Mouse (Mus musculus) liver, embryonic 14.5 days (tissue): ENCODE data around the gene Lrrc49. TPM values are rescaled to one million over a fixed set of nuclear protein-coding genes. Genes with fewer than 3 reads are reported as not detected.
A peak's percentile ranks its signal among the peaks of the same experiment; 100 is the strongest.

Experiments used
- ATAC-seq: fragments of 200-750 bp; cut with Nextera tagmentation; 2 replicates; pipeline ENCODE4 v1.8.0; 2017; ENCODE audit warnings: moderate number of reproducible peaks, mild to moderate bottlenecking, moderate library complexity; ENCODE audit not compliant: insufficient read depth
- DNase-seq, 3 experiments: peaks; one replicate each; pipeline ENCODE4 v3.0.0-alpha.2; 2012 to 2013; ENCODE audit warnings: low read depth in 3 of 3, low spot score in 3 of 3
- H3K27ac ChIP-seq: fragments of 300-500 bp; sonication (generic); 2 replicates; pipeline ENCODE4 v1.5.1; 2014; ENCODE audit warnings: moderate library complexity, mild to moderate bottlenecking, control low read depth, inconsistent platforms
- H3K27me3 ChIP-seq: fragments of 300-500 bp; sonication (generic); 2 replicates; pipeline ENCODE4 v1.6.1; 2014; ENCODE audit warnings: mild to moderate bottlenecking, low read length, moderate library complexity; ENCODE audit not compliant: control insufficient read depth, insufficient read depth
- H3K36me3 ChIP-seq: fragments of 300-500 bp; sonication (generic); replicated peaks from 2 replicates; pipeline ENCODE4 v1.6.1; 2014; ENCODE audit warnings: low read depth; ENCODE audit not compliant: control insufficient read depth, insufficient read depth
- H3K4me1 ChIP-seq, 2 experiments: fragments of 200-500 bp in 1 of 2; fragments of 300-500 bp in 1 of 2; sonication (generic) in 1 of 2; replicated peaks; 2 replicates each; pipeline ENCODE4 v1.6.1; 2012 to 2014; ENCODE audit warnings: antibody characterized with exemption in 1 of 2, inconsistent platforms in 1 of 2, low read length in 1 of 2; ENCODE audit not compliant: control insufficient read depth in 2 of 2, insufficient read depth in 2 of 2
- H3K4me2 ChIP-seq: fragments of 300-500 bp; sonication (generic); 2 replicates; pipeline ENCODE4 v1.6.1; 2014; ENCODE audit warnings: low read depth, mild to moderate bottlenecking, control low read depth, moderate library complexity
- H3K4me3 ChIP-seq, 2 experiments: fragments of 200-500 bp in 1 of 2; fragments of 300-500 bp in 1 of 2; sonication (generic) in 1 of 2; 2 replicates each; pipeline ENCODE4 v1.5.1; 2012 to 2014; ENCODE audit warnings: low read depth in 2 of 2, low read length in 2 of 2, mild to moderate bottlenecking in 2 of 2, control low read depth in 1 of 2, inconsistent platforms in 1 of 2, moderate library complexity in 1 of 2; ENCODE audit not compliant: insufficient read depth in 1 of 2
- H3K9ac ChIP-seq: fragments of 300-500 bp; sonication (generic); replicated peaks from 2 replicates; pipeline ENCODE4 v1.6.1; 2014; ENCODE audit warnings: mild to moderate bottlenecking, control low read depth, moderate library complexity
- H3K9me3 ChIP-seq: fragments of 300-500 bp; sonication (generic); 2 replicates; pipeline ENCODE4 v1.6.1; 2016; ENCODE audit warnings: low read length, mixed read lengths; ENCODE audit not compliant: control insufficient read depth
- CTCF ChIP-seq: IDR thresholded peaks from 2 replicates; pipeline ENCODE4 v1.5.1; 2016; ENCODE audit warnings: antibody characterized with exemption, low read depth, control low read depth
- EP300 ChIP-seq: IDR thresholded peaks from 2 replicates; pipeline ENCODE4 v1.6.1; 2016; ENCODE audit warnings: antibody characterized with exemption, low read depth
- WGBS: fragments of 180-500 bp; shearing (Covaris S2); extraction: QIAGEN DNeasy Blood & Tissue Kit; methylation state at CpG from one replicate; pipeline ENCODE4 v1.1.7; 2014; ENCODE audit not compliant: insufficient replicate concordance; 5-methylcytosine and 5-hydroxymethylcytosine counted together
- polyA plus RNA-seq, 2 experiments: library from polyadenylated mRNA; depleted of rRNA in 1 of 2; stranded (reverse) in 1 of 2; unstranded in 1 of 2; fragments of >200 nt; fragmentation: Nextera tagmentation in 1 of 2; extraction: Ambion mirVana in 1 of 2; gene quantifications; 2 replicates each; pipeline versions ENCODE4 v1.2.1 to v1.2.3; 2012 to 2014

The Lrrc49 gene
- polyA plus RNA-seq, 2 experiments = 0.54 to 0.72 TPM

DNA sequence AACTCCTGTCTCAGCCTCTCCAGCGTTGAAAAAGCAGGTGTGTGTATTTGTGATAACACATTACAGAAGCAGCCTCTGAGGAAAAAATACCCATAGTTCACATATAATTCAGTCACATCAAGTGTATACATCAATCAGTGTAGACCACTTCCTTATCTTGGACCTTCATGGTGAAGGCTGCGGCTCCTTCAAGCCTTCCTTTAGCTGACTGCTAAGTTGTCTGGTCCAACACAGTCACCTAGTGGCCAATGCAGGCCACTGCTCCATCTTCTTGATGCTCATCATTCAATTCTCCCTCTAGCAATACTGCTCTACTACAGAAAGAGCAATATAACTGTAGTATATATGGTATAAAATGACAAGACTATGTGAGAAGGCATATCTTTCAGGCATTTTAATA, 88.5 kb downstream of the Lrrc49 start:
- Histone ChIP-seq H3K27me3 (no peaks in the 10 kb centered on the region), H3K9me3 (no peaks in the 10 kb centered on the region), H3K4me3 (no peak overlapping the region), H3K4me2 (no peak overlapping the region), H3K27ac (no peak overlapping the region), H3K36me3 (no peaks in the 10 kb centered on the region), H3K9ac (no peak overlapping the region), H3K4me1 (no peaks in the 10 kb centered on the region)
- no peak for DNase-seq
- WGBS = 16% methylated on average over 2 of the region's 2 CpGs
- TF ChIP-seq CTCF = peak; percentile 63
- TF ChIP-seq EP300 = no peak
- ATAC-seq = no peak

DNA sequence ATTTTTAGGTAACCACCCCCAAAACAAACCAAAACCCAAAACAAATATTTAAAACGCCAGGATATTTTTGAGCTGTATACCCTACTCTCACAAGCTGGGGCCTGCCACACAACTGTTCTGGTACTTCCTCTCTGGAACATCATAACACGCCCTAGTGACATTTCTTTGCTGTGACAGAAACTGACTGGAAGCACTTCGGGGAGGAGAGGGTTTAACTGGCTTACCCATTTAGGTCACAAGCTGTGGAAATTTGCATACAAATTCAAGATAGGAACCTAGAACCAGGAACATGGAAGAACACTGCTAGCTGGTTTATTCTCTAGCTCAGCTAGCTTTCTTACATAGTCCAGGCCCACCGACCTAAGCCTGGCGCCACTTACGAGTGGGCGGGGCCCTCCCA, 92.6 kb downstream of the Lrrc49 start:
- WGBS = 50% methylated on average over 7 of the region's 7 CpGs
- no peak for TF ChIP-seq EP300
- no peak for TF ChIP-seq CTCF
- H3K9ac ChIP-seq = no peak overlapping the region
- H3K27ac ChIP-seq = no peak overlapping the region
- no peak overlapping the region for H3K4me3 ChIP-seq
- no peak for DNase-seq
- H3K27me3 ChIP-seq = no peaks in the 10 kb centered on the region
- H3K4me2 ChIP-seq = no peak overlapping the region
- H3K36me3 ChIP-seq = no peaks in the 10 kb centered on the region
- ATAC-seq = no peak
- no peaks in the 10 kb centered on the region for H3K9me3 ChIP-seq
- H3K4me1 ChIP-seq = no peaks in the 10 kb centered on the region

DNA sequence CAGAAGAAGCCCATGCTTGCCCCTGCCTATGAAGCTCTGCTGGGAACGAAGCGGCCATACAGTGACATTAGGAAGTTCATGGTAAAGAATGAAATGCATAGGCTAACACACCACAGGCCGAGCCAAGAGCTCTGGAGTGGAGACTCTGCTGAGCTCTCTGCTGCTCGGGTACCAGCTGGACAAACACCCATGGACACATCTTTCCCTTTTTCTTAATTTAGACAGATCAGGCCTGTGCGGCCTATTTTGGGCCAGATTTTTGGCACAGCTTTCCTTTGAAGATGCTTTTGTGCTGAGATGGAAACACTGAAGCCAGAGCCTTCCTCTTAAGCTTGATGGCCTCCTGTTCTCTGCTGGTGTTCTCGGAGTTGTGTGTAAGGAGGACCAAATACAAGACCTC, 95.0 kb downstream of the Lrrc49 start:
- no peak overlapping the region for H3K4me3 ChIP-seq
- no peaks in the 10 kb centered on the region for H3K27me3 ChIP-seq
- TF ChIP-seq CTCF (no peak), EP300 (no peak)
- no peak for ATAC-seq
- no peak overlapping the region for H3K9ac ChIP-seq
- DNase-seq = no peak
- no peaks in the 10 kb centered on the region for H3K4me1 ChIP-seq
- WGBS = 64% methylated on average over 6 of the region's 6 CpGs
- no peaks in the 10 kb centered on the region for H3K9me3 ChIP-seq
- H3K27ac ChIP-seq = no peak overlapping the region
- no peaks in the 10 kb centered on the region for H3K36me3 ChIP-seq
- H3K4me2 ChIP-seq = no peak overlapping the region

DNA sequence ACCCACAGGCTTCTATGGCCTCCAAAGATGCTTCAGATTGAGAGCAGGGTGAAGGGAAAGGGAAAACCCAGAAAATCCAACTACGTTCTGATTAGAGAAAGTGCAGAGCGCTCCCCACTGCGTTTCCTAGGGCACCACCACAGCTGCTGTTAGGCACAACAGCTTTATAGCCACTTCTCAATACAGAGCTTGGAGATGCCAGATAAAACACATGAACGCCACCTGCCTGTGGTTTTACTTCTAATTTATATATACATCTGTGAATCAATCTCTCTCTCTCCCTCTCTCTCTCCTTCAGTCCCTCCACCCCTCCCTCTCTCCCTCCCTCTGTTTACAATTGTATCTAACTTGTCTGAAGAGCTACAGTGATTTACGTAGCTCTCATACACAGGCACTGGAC, 95.6 kb downstream of the Lrrc49 start:
- no peaks in the 10 kb centered on the region for H3K36me3 ChIP-seq
- ATAC-seq = no peak
- no peaks in the 10 kb centered on the region for H3K4me1 ChIP-seq
- H3K27me3 ChIP-seq = no peaks in the 10 kb centered on the region
- no peak overlapping the region for H3K4me2 ChIP-seq
- no peak overlapping the region for H3K27ac ChIP-seq
- no peak for DNase-seq
- no peak for TF ChIP-seq CTCF
- no peak for TF ChIP-seq EP300
- H3K4me3 ChIP-seq = no peak overlapping the region
- no peak overlapping the region for H3K9ac ChIP-seq
- no peaks in the 10 kb centered on the region for H3K9me3 ChIP-seq
- whole genome bisulfite sequencing = 69% methylated on average over 5 of the region's 5 CpGs

DNA sequence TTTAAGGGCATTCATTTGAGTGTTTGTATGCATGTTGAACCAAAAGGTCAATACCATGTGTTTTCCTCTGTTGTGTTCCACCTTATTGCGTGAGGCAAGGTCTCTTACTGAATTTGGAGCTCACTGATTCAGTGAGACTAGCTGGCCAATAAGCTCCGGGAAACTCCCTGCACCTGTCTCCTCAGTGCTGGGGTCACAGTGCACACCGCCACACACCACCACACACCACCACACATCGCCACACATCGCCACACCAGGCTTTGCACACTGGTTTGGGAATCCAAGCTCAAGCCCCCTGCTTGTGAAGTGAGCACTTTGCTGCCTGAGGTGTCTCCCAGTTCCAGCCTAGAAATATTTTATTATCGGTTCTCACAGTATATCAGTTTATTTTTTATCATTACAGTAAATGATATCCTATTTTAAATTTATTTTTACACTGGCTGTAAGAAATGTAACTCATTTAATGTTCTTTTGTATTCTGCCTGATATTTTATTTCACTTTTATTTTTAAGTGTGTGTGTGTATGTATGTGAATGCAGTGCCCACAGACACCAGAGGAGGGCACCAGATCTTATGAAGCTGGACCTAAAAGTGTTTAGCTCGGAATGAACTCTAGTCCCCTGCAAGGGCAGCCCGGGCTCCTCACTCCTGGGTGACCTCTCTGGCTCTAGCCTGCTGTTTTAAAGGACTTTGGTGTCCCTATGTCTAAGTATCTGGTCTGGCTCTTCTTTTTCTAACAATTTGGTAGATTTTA, 96.9 kb downstream of the Lrrc49 start:
- ATAC-seq (no peak), DNase-seq (no peak)
- Histone ChIP-seq H3K4me1 (no peaks in the 10 kb centered on the region), H3K9ac (no peak overlapping the region), H3K27ac (no peak overlapping the region), H3K4me3 (no peak overlapping the region), H3K4me2 (no peak overlapping the region), H3K27me3 (no peaks in the 10 kb centered on the region), H3K9me3 (no peaks in the 10 kb centered on the region), H3K36me3 (no peaks in the 10 kb centered on the region)
- WGBS = 74% methylated on average over 8 of the region's 8 CpGs
- TF ChIP-seq EP300 = no peak
- TF ChIP-seq CTCF = 0 out of 2 replicates have a peak, but pooled peaks have one; percentile 4
